Mouse (Mus musculus): ENCODE measurements around the gene Pdgfa.

The Pdgfa gene

GRCm38 (mm10) chr5:138994786-138995720 lies 2.1 kb downstream of the Pdgfa start:
- DNase-seq = peak; percentile 91

GRCm38 (mm10) chr5:138994108-138994785 lies 2.9 kb downstream of the Pdgfa start:
- DNase-seq = peak; percentile 71

GRCm38 (mm10) chr5:138993371-138994107 lies 3.6 kb downstream of the Pdgfa start:
- no peak for DNase-seq

GRCm38 (mm10) chr5:138992611-138993370 lies 4.4 kb downstream of the Pdgfa start:
- peak; percentile 66 for DNase-seq

GRCm38 (mm10) chr5:138991734-138992133 lies 5.4 kb downstream of the Pdgfa start:
- DNase-seq = no peak

GRCm38 (mm10) chr5:138990659-138991380 lies 6.3 kb downstream of the Pdgfa start:
- peak; percentile 47 for DNase-seq

- no peak for DNase-seq
Observed at GRCm38 (mm10) chr5:138989567-138989966, 7.6 kb downstream of the Pdgfa start.

- peak; percentile 86 for DNase-seq
Observed at GRCm38 (mm10) chr5:138988764-138989163, 8.4 kb downstream of the Pdgfa start.

GRCm38 (mm10) chr5:138987994-138988393 lies 9.2 kb downstream of the Pdgfa start:
- DNase-seq = no peak

GRCm38 (mm10) chr5:138981921-138982320 lies 15.2 kb downstream of the Pdgfa start:
- no peak for DNase-seq

GRCm38 (mm10) chr5:138980608-138981007 lies 16.6 kb downstream of the Pdgfa start:
- DNase-seq = peak; percentile 88

- DNase-seq = peak; percentile 51
Observed at GRCm38 (mm10) chr5:138979840-138980239, 17.3 kb downstream of the Pdgfa start.

- DNase-seq = no peak
Observed at GRCm38 (mm10) chr5:138977759-138978158, 19.4 kb downstream of the Pdgfa start.

GRCm38 (mm10) chr5:138974911-138975485 lies 22.2 kb downstream of the Pdgfa start:
- no peak for DNase-seq

- DNase-seq = no peak
Observed at GRCm38 (mm10) chr5:138973480-138973879, 23.7 kb downstream of the Pdgfa start.

GRCm38 (mm10) chr5:138971405-138971804 lies 25.8 kb downstream of the Pdgfa start:
- no peak for DNase-seq

GRCm38 (mm10) chr5:138970056-138970490 lies 27.1 kb downstream of the Pdgfa start:
- peak; percentile 71 for DNase-seq

- DNase-seq = peak; percentile 45
Observed at GRCm38 (mm10) chr5:138966033-138966724, 31.0 kb downstream of the Pdgfa start.

GRCm38 (mm10) chr5:138965590-138965989 lies 31.6 kb downstream of the Pdgfa start:
- no peak for DNase-seq

- peak; percentile 50 for DNase-seq
Observed at GRCm38 (mm10) chr5:138956427-138956833, 40.7 kb downstream of the Pdgfa start.

GRCm38 (mm10) chr5:138953986-138954385 lies 43.2 kb downstream of the Pdgfa start:
- no peak for DNase-seq

Data from kidney, postnatal 14 days (tissue).